Mouse (Mus musculus) left cerebral cortex, adult 11 months (tissue): ENCODE data around the gene Slc30a9.

Experiments
- DNase-seq: peaks from one replicate; pipeline ENCODE4 v3.0.0; 2022; ENCODE audit warnings: low spot score

Slc30a9 gene

GRCm38 (mm10) chr5:67306698-67307521 is at the start of gene Slc30a9:
TSS of gene Slc30a9 (plus strand) at chr5:67306955.
- peak; percentile 81 for DNase-seq

GRCm38 (mm10) chr5:67258473-67258872 is 48.3 kb upstream of the Slc30a9 start:
- no peak for DNase-seq

- DNase-seq = no peak
Observed at GRCm38 (mm10) chr5:67260159-67260530, 46.6 kb upstream of the Slc30a9 start.

- peak; percentile 85 for DNase-seq
Observed at GRCm38 (mm10) chr5:67260531-67261371, 46.0 kb upstream of the Slc30a9 start, which contains the start of gene Tmem33. TSS of gene Tmem33 (plus strand) at chr5:67260565.

- no peak for DNase-seq
Observed at GRCm38 (mm10) chr5:67262964-67263363, 43.8 kb upstream of the Slc30a9 start.

GRCm38 (mm10) chr5:67266106-67266505 is 40.6 kb upstream of the Slc30a9 start:
- no peak for DNase-seq

- DNase-seq = no peak
Observed at GRCm38 (mm10) chr5:67269309-67269708, 37.4 kb upstream of the Slc30a9 start.

GRCm38 (mm10) chr5:67279407-67279806 is 27.3 kb upstream of the Slc30a9 start:
- no peak for DNase-seq

GRCm38 (mm10) chr5:67279840-67280239 is 26.9 kb upstream of the Slc30a9 start:
- no peak for DNase-seq

GRCm38 (mm10) chr5:67280400-67280799 is 26.4 kb upstream of the Slc30a9 start:
- no peak for DNase-seq

- no peak for DNase-seq
Observed at GRCm38 (mm10) chr5:67295029-67295428, 11.7 kb upstream of the Slc30a9 start.

- DNase-seq = no peak
Observed at GRCm38 (mm10) chr5:67295682-67296081, 11.1 kb upstream of the Slc30a9 start.

- DNase-seq = no peak
Observed at GRCm38 (mm10) chr5:67296171-67296570, 10.6 kb upstream of the Slc30a9 start.

GRCm38 (mm10) chr5:67297026-67297813 is 9.5 kb upstream of the Slc30a9 start:
- no peak for DNase-seq

- no peak for DNase-seq
Observed at GRCm38 (mm10) chr5:67299847-67300412, 6.8 kb upstream of the Slc30a9 start.

GRCm38 (mm10) chr5:67300926-67301597 is 5.7 kb upstream of the Slc30a9 start:
- DNase-seq = no peak

- DNase-seq = no peak
Observed at GRCm38 (mm10) chr5:67301722-67302331, 4.9 kb upstream of the Slc30a9 start.

GRCm38 (mm10) chr5:67303816-67304215 is 2.9 kb upstream of the Slc30a9 start:
- DNase-seq = no peak

- DNase-seq = no peak
Observed at GRCm38 (mm10) chr5:67307659-67308222, 986 bp downstream of the Slc30a9 start.

- no peak for DNase-seq
Observed at GRCm38 (mm10) chr5:67311811-67312521, 5.2 kb downstream of the Slc30a9 start.
